Mouse (Mus musculus) cerebellum, adult 2 months (tissue): ENCODE measurements around the gene Enpep.

ENCODE experiments used
- CTCF ChIP-seq: fragments of 200-500 bp; IDR thresholded peaks from 2 replicates; pipeline ENCODE4 v1.5.1; 2011; ENCODE audit warnings: low read depth, mild to moderate bottlenecking, control low read depth, low read length, moderate library complexity, borderline replicate concordance; ENCODE audit not compliant: insufficient read depth
- POLR2A ChIP-seq: fragments of 200-500 bp; IDR thresholded peaks from 2 replicates; pipeline ENCODE4 v1.6.1; 2011; ENCODE audit warnings: low read length, control low read depth, borderline replicate concordance; ENCODE audit not compliant: insufficient read depth

- TF ChIP-seq POLR2A (no peak), CTCF (no peak)
Measured at GRCm38 (mm10) chr3:129286426-129286825, 46.1 kb downstream of the Enpep start.
